Mouse (Mus musculus) neural tube, embryonic 14.5 days (tissue): ENCODE data around the gene Gtpbp2. TPM values are rescaled to one million over a fixed set of nuclear protein-coding genes. Genes with fewer than 3 reads are reported as not detected.
A peak's percentile ranks its signal among the peaks of the same experiment; 100 is the strongest.

ENCODE experiments used
- ATAC-seq: fragments of 200-750 bp; cut with Nextera tagmentation; 2 replicates; pipeline ENCODE4 v1.8.0; 2017; ENCODE audit warnings: low read depth, mild to moderate bottlenecking, moderate TSS enrichment, moderate library complexity
- H3K27ac ChIP-seq: fragments of 300-500 bp; sonication (generic); 2 replicates; pipeline ENCODE4 v1.5.1; 2014; ENCODE audit warnings: low read depth, mild to moderate bottlenecking, control low read depth, low read length, moderate library complexity, mixed read lengths
- H3K27me3 ChIP-seq: fragments of 300-500 bp; sonication (generic); 2 replicates; pipeline ENCODE4 v1.6.1; 2014; ENCODE audit warnings: low read length; ENCODE audit not compliant: control insufficient read depth, insufficient read depth
- H3K36me3 ChIP-seq: fragments of 300-500 bp; sonication (generic); 2 replicates; pipeline ENCODE4 v1.6.1; 2014; ENCODE audit warnings: low read length, mixed read lengths; ENCODE audit not compliant: control insufficient read depth, insufficient read depth
- H3K4me1 ChIP-seq: fragments of 300-500 bp; sonication (generic); 2 replicates; pipeline ENCODE4 v1.6.1; 2014; ENCODE audit warnings: low read length; ENCODE audit not compliant: control insufficient read depth, insufficient read depth
- H3K4me2 ChIP-seq: fragments of 300-500 bp; sonication (generic); 2 replicates; pipeline ENCODE4 v1.6.1; 2014; ENCODE audit warnings: mild to moderate bottlenecking, low read depth, low read length, control low read depth
- H3K4me3 ChIP-seq: fragments of 300-500 bp; sonication (generic); 2 replicates; pipeline ENCODE4 v1.5.1; 2014; ENCODE audit warnings: low read depth, low read length, control low read depth, mixed read lengths
- H3K9ac ChIP-seq: fragments of 300-500 bp; sonication (generic); replicated peaks from 2 replicates; pipeline ENCODE4 v1.6.1; 2014; ENCODE audit warnings: low read depth, mild to moderate bottlenecking, control low read depth, low read length, mixed read lengths
- H3K9me3 ChIP-seq: fragments of 300-500 bp; sonication (generic); 2 replicates; pipeline ENCODE4 v1.6.1; 2016; ENCODE audit warnings: low read length; ENCODE audit not compliant: control insufficient read depth
- WGBS: fragments of 180-500 bp; shearing (Covaris S2); extraction: QIAGEN DNeasy Blood & Tissue Kit; methylation state at CpG from one replicate; pipeline ENCODE4 v1.1.7; 2014; 5-methylcytosine and 5-hydroxymethylcytosine counted together
- polyA plus RNA-seq: library from polyadenylated mRNA; unstranded; fragments of >200 nt; fragmentation: Nextera tagmentation; extraction: Ambion mirVana; gene quantifications from 2 replicates; pipeline ENCODE4 v1.2.1, GENCODE M21; 2014

Gtpbp2 gene
- polyA plus RNA-seq, 1 experiment from 2014 or later = 28.1 TPM

- 93% methylated on average over 12 of the region's 12 CpGs for WGBS
- H3K36me3 ChIP-seq = peaks cover 64% of the 10 kb centered on the region
These were observed 36.7 kb upstream of the Gtpbp2 start for GRCm38 (mm10) chr17:46123953-46124700.

GRCm38 (mm10) chr17:46126608-46127007, 34.2 kb upstream of the Gtpbp2 start:
- H3K9me3 ChIP-seq = no peaks in the 10 kb centered on the region
- H3K4me2 ChIP-seq = no peak overlapping the region
- no peak overlapping the region for H3K27ac ChIP-seq
- H3K9ac ChIP-seq = no peak overlapping the region
- ATAC-seq = no peak
- H3K27me3 ChIP-seq = no peaks in the 10 kb centered on the region
- H3K36me3 ChIP-seq = peaks cover 61% of the 10 kb centered on the region
- no peaks in the 10 kb centered on the region for H3K4me1 ChIP-seq
- WGBS = 81% methylated on average over 6 of the region's 6 CpGs
- H3K4me3 ChIP-seq = no peak overlapping the region

More at GRCm38 (mm10) chr17:46123953-46124700, 36.7 kb upstream of the Gtpbp2 start:
- Histone ChIP-seq H3K9ac (no peak overlapping the region), H3K4me2 (no peak overlapping the region), H3K4me3 (no peak overlapping the region), H3K27ac (no peak overlapping the region), H3K27me3 (no peaks in the 10 kb centered on the region), H3K4me1 (no peaks in the 10 kb centered on the region), H3K9me3 (no peaks in the 10 kb centered on the region)
- no peak for ATAC-seq

DNA sequence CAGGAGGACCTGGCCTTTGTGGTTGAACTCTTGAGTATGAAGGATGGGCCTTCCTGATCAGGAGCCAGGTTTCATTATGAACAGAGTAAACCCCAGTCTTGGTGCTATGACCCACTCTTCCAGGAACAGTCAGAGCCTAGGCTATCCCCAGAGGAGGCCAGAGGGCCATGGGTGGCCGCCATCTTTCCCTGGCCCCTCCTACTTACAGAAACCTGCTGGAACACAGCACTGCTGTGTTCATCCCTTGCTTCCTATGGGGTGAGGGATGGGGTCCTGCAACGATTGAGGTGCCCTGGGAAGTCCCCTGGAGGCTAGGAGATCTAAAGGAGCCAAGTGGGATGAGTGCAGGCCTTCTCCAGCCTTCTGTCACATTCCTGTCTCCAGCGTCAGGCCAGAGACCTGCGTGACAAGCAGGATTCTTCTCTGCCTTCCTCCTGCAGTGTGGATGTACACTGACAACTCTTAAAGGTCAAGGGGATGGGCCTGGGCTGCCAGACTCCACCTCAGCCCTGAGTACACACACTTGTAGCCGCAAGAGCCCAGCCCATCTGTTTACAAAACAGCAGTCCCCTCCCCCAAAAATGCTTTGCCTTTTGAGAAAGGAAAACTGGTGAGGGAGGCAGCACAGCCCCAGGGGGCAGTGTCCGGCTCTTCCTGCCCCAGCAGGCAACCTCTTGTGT, 32.9 kb upstream of the Gtpbp2 start:
- Histone ChIP-seq H3K36me3 (peaks cover 61% of the 10 kb centered on the region), H3K27me3 (no peaks in the 10 kb centered on the region), H3K4me1 (no peaks in the 10 kb centered on the region), H3K9me3 (no peaks in the 10 kb centered on the region), H3K27ac (no peak overlapping the region), H3K4me3 (no peak overlapping the region), H3K9ac (no peak overlapping the region), H3K4me2 (no peak overlapping the region)
- no peak for ATAC-seq
- WGBS = 87% methylated on average over 6 of the region's 6 CpGs

GRCm38 (mm10) chr17:46129741-46130498, 30.9 kb upstream of the Gtpbp2 start:
- WGBS = 83% methylated on average over 13 of the region's 13 CpGs
- Histone ChIP-seq H3K9ac (no peak overlapping the region), H3K36me3 (peaks cover 42% of the 10 kb centered on the region), H3K9me3 (no peaks in the 10 kb centered on the region), H3K27me3 (no peaks in the 10 kb centered on the region), H3K27ac (no peak overlapping the region), H3K4me1 (no peaks in the 10 kb centered on the region), H3K4me3 (no peak overlapping the region), H3K4me2 (no peak overlapping the region)
- no peak for ATAC-seq

DNA sequence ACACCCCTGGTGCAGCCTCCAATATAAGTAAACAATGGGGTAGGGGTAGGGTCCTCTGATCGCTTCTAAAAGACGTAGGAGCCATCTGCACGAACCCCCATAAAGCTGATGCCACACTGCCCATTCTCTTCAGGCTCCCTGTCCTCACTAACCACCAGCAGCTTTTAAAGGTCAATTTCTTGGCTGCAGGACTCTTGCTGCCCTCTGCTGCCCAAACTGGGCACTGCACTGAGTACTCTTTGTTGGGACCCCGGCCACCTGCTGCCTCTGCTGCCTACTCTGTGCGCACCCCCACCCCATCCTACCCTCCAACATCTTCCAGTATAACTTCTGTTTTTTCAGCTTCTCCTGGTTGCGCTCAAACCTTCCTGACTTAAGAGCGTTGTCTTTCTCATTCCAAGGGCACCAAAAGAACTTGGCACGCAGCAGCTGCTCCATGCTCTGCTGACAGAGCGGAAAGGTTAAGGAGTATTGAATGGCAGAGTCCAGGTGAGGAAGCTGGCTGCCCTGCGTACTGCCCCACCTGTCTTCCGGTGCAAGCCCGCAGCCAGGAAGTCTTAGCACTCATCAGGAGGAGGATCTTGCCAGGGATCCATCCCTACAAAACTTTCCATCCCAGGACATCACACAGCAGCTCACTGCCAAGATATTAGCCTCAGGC, 28.6 kb upstream of the Gtpbp2 start:
- Histone ChIP-seq H3K4me1 (no peaks in the 10 kb centered on the region), H3K27me3 (no peaks in the 10 kb centered on the region), H3K27ac (no peak overlapping the region), H3K4me3 (no peak overlapping the region), H3K36me3 (peaks cover 20% of the 10 kb centered on the region), H3K9ac (no peak overlapping the region), H3K9me3 (no peaks in the 10 kb centered on the region), H3K4me2 (no peak overlapping the region)
- peak; percentile 34; the same call in 1 of the 2 replicates for ATAC-seq
- 13% methylated on average over 12 of the region's 12 CpGs for WGBS

DNA sequence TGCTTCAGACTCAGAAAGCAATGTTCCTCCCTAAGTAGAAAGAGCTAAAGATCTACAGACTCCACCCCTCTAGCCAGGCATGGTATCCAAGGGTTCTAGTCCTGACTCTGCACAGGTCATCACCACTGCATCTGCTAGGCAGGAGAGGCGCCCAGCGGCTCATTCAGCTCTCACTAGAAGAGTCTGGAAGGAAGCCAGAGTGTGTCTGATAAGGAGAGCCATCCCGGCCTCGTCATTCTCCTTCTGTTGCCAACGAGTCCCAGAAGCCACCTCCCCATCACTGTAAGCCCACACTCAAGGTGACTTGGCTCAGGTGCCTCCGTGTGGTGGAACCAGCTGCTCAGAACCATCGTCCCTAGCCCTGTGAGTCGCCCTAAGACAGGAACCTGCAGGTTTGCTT, 28.0 kb upstream of the Gtpbp2 start:
- Histone ChIP-seq H3K27me3 (no peaks in the 10 kb centered on the region), H3K27ac (no peak overlapping the region), H3K9ac (no peak overlapping the region), H3K9me3 (no peaks in the 10 kb centered on the region), H3K4me3 (no peak overlapping the region), H3K4me2 (no peak overlapping the region), H3K36me3 (peaks cover 14% of the 10 kb centered on the region; the same call in 1 of the 2 replicates), H3K4me1 (no peaks in the 10 kb centered on the region)
- 71% methylated on average over 8 of the region's 8 CpGs for WGBS
- ATAC-seq = no peak

DNA sequence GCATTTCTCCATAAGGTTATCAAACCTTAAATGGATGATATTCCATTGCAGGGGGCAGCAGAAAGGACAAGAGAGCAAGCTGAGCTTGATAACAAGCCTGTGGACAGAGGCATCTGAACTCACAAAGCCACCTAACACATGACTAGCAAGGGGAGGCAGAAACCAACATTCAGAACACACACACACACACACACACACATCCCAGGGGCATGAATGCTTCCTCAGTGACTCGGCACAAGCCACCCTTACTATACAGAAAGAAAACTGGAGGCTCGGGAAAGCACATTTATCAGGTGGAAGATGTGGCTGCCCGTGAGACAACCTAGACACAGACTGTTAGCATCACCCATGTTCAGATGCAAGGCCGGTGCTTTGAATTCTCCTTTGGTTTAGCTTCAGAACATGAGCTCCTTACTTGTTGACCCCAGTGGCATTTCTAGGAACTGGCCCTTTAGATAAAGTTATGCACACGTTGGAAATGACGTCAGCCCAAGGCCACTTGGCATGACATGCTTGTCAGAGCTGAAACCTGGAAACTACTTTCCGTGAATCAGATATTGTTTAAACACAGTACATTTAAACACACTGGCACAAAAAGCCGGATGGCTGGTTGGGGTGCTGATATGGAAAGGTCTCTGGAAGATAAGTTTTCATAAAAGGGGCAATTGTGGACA, 22.1 kb upstream of the Gtpbp2 start:
- H3K27me3 ChIP-seq = no peaks in the 10 kb centered on the region
- no peaks in the 10 kb centered on the region for H3K9me3 ChIP-seq
- 0 out of 2 replicates have a peak, but pooled peaks cover 5% of the 10 kb centered on the region for H3K4me1 ChIP-seq
- H3K36me3 ChIP-seq = no peaks in the 10 kb centered on the region
- H3K4me2 ChIP-seq = no peak overlapping the region
- H3K9ac ChIP-seq = no peak overlapping the region
- no peak overlapping the region for H3K27ac ChIP-seq
- no peak overlapping the region for H3K4me3 ChIP-seq
- ATAC-seq = no peak
- whole genome bisulfite sequencing = 87% methylated on average over 8 of the region's 8 CpGs

DNA sequence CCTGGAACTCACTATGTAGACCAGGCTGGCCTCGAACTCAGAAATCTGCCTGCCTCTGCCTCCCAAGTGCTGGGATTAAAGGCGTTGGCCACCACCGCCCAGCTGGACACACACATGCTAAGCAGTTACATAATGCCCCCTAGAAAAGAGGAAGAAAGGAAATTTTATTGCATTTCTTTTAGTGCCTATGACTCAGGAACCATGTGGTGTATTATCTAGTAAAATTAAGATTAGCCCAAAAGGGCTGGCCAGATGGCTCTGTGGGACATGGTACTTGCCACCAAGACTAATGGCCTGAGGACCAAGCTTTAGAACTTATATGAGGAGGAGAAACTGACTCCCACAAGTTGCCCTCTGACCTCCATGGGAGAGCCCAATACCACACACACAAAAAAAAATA, 21.0 kb upstream of the Gtpbp2 start:
- 0 out of 2 replicates have a peak, but pooled peaks cover 8% of the 10 kb centered on the region for H3K4me1 ChIP-seq
- ATAC-seq = no peak
- 93% methylated on average over 3 of the region's 3 CpGs for WGBS
- no peak overlapping the region for H3K4me2 ChIP-seq
- no peak overlapping the region for H3K4me3 ChIP-seq
- H3K27me3 ChIP-seq = no peaks in the 10 kb centered on the region
- no peaks in the 10 kb centered on the region for H3K36me3 ChIP-seq
- H3K9ac ChIP-seq = no peak overlapping the region
- no peaks in the 10 kb centered on the region for H3K9me3 ChIP-seq
- H3K27ac ChIP-seq = no peak overlapping the region
